Mouse (Mus musculus) cortical plate, adult 2 months (tissue): Measurements from ENCODE around the gene Far2.

Experiments used
- CTCF ChIP-seq: fragments of 200-500 bp; IDR thresholded peaks from 2 replicates; pipeline ENCODE4 v1.5.1; 2011; ENCODE audit warnings: mild to moderate bottlenecking, control low read depth, low read length; ENCODE audit not compliant: insufficient read depth; ENCODE audit errors: extremely low read depth
- POLR2A ChIP-seq: fragments of 200-500 bp; IDR thresholded peaks from 2 replicates; pipeline ENCODE4 v1.6.1; 2011; ENCODE audit warnings: mild to moderate bottlenecking, low read length, control low read depth; ENCODE audit not compliant: insufficient read depth; ENCODE audit errors: extremely low read depth

GRCm38 (mm10) chr6:148141874-148142273 is 94.8 kb downstream of the Far2 start:
- TF ChIP-seq CTCF = no peak
- TF ChIP-seq POLR2A = no peak
